Mouse (Mus musculus): ENCODE measurements at regions not wholly inside any gene's neighbourhood (a gene's known extent, or its start where the extent isn't known, plus 50 kb on each side); places are given as distances from the start of the nearest gene placed in this dataset.
"Not testable (repeated sequence)": the region's sequence is repeated elsewhere in the genome, so short reads cannot be mapped to it uniquely, and the experiment has no call there.

DNA sequence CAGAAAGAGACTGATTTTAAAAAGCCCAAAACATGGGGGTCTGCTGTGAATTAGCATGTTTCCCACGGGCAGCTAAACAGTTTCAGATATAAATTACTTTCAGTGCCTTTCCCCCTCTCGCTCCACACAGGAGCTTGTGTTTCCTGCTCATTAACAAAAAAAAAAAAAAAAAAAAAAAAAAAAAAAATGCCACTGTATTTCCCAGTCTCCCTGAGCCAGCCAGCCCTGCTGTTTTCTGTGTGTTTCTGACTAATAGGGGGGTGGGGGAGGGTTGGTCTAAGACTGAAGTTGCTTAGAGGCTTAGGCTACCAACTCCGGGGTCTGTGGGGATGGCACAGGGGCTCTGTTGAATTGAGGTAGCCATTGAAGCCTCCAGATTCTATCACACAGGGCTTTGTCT lies 97.0 kb downstream of the Enc1 start:
- no peak for ATAC-seq (replicated peaks; ENCODE audit: low FRiP score, poor library complexity, severe bottlenecking)

GRCm38 (mm10) chr13:97337296-97337731 lies 96.4 kb downstream of the Enc1 start:
- ATAC-seq (replicated peaks; ENCODE audit: low FRiP score, poor library complexity, severe bottlenecking): no peak

- no peak for ATAC-seq (replicated peaks; ENCODE audit: low FRiP score, poor library complexity, severe bottlenecking)
These were observed 93.1 kb downstream of the Enc1 start for GRCm38 (mm10) chr13:97333801-97334534.

DNA sequence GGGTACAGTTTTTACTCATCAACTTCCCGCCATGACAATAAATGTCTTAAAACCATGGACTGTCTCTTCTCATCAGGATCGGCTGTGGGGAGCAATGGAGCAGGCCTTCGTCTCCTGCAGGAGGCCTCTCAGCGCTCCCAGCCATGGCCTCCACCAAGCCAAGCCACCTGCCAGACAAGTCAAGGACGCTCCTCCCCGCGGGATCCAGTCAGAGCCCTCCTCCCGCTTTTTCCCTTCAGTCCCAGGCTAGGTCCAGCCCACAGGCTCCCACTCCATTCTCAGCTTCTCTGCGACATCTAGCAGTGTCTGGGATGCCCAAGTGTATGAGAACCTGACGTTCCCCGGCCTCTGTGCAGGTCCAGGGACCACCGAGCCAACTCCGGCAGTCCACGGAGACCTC lies 90.2 kb downstream of the Enc1 start:
- ATAC-seq (replicated peaks; ENCODE audit: low FRiP score, poor library complexity, severe bottlenecking): no peak

- ATAC-seq (replicated peaks; ENCODE audit: low FRiP score, poor library complexity, severe bottlenecking): not testable (repeated sequence)
These were observed 80.4 kb downstream of the Enc1 start for GRCm38 (mm10) chr13:97321307-97321706.

DNA sequence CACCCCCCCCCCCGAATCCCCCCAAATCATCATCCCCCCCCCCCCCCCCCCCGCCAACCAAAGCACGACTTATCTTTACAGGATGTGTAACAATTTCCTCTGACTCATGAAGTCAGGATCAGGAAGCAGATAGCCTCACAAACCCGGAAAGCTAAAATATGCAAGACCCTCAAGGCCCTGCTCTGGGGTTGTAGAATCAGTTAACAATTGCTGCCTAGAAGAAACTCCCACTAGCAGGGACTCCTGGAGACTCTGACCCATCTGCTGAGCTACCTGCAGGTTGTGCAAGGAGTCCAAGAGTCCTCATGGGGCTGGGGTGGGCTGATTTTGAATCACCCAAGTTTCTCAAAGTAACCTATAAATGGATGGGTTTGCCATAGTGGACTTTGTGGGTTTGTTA lies 79.9 kb downstream of the Enc1 start:
- no peak for ATAC-seq (replicated peaks; ENCODE audit: low FRiP score, poor library complexity, severe bottlenecking)

DNA sequence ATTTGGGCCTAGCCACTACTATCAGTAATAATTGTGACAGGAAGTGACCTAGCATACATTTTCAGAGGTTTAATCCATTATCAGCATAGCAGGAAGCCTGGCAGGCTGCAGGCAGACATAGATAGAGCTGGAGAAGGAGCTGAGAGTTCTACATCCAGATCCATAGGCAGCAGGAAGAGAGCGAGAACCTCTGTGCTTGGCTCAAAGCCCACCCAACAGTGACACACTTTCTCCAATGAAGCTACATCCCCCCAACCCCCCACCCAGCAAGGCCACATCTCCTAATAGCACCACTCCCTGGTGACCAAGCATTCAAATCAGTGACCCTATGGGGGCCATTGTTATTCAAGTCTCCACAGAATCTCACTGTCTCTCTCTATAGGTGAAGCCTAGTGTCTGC lies 79.4 kb downstream of the Enc1 start:
- ATAC-seq (replicated peaks; ENCODE audit: low FRiP score, poor library complexity, severe bottlenecking): no peak

- ATAC-seq (replicated peaks; ENCODE audit: low FRiP score, poor library complexity, severe bottlenecking): no peak
These were observed 76.7 kb downstream of the Enc1 start for GRCm38 (mm10) chr13:97317633-97318032.

GRCm38 (mm10) chr13:97312420-97313370 lies 71.8 kb downstream of the Enc1 start:
- no peak for ATAC-seq (replicated peaks; ENCODE audit: low FRiP score, poor library complexity, severe bottlenecking)

DNA sequence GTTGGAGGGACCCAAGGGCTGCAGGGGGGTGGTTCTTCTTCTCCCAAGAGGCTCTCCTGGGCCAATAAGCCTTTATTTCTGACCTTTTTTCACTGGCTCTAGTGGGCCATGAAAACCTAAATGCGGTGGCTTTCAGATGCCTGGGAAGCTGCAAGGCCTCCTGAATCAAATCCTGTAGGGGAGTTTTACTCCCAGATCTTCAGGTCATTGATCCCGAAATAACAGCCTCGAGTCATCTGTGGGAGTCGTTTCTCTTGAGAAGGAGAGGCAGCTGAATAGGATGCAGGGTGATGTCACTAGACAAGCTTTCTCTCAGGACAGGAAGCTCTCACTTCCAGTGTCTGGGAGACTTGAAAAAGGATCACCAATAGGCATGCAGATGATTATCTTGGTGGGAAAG lies 70.4 kb downstream of the Enc1 start:
- no peak for ATAC-seq (replicated peaks; ENCODE audit: low FRiP score, poor library complexity, severe bottlenecking)

DNA sequence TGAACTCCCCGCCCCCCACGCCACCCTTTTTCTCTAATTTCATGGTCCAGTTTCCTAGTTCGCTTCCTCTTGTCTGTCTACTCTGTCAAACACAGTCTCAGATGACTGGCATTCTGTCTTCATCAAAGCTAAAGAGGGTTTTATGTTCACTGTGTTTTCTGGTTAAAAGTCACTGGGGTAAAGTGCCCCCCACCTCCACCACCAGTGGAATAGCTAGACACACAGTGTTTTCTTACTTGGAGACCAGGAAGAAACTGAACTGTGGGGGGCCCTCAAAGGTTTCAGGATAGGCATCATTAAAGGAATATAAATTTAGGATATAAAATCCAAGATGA lies 69.9 kb downstream of the Enc1 start:
- ATAC-seq (replicated peaks; ENCODE audit: low FRiP score, poor library complexity, severe bottlenecking): no peak

GRCm38 (mm10) chr13:97310186-97310854 lies 69.4 kb downstream of the Enc1 start:
- no peak for ATAC-seq (replicated peaks; ENCODE audit: low FRiP score, poor library complexity, severe bottlenecking)

- ATAC-seq (replicated peaks; ENCODE audit: low FRiP score, poor library complexity, severe bottlenecking): no peak
These were observed 68.5 kb downstream of the Enc1 start for GRCm38 (mm10) chr13:97309411-97309810.

- ATAC-seq (replicated peaks; ENCODE audit: low FRiP score, poor library complexity, severe bottlenecking): no peak
These were observed 67.5 kb downstream of the Enc1 start for GRCm38 (mm10) chr13:97308431-97308830.
